In the genomic region with DNA sequence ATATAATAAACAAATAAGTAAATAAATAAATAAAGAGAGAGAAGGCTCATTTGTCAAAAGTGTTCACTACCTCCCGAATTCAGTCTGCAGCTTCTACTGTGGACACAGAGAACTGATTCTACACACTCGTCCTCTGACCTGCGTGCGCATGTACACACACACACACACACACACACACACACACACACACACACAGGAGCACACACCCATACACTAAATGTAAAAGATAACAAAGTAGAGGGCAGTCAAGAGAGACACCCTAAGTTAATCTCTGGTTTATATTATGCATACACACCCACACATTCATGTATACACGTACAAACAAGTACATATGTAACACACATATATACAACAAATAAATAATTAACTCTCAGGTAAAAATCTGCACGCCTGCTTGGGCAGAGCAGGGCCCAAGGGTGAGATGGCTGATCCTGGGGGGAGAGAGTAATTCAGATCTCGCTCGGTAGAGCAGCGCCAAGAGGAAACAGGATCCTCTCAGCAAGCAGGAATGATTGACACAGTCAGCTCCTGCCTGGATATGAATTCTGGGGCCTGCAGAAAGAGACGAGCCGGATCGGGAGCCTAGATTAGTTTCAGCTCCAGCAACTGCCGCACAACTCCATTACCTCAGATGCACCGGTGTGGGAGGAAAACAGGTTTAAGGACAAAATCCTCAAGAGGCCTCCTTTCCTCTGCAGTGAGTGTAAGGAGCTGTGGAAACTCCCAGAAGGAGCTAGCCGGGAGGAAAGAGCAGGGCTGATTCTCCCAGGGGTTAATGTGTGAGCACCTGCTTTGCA, we compare ENCODE assay signal across 8 mouse cellular contexts. TPM values are rescaled to one million over a fixed set of nuclear protein-coding genes. Genes with fewer than 3 reads are reported as not detected.
DNase-seq lines count a peak whose midpoint lies in the region; ATAC-seq and TF ChIP-seq lines count a peak whose summit lies in the region.

No protein-coding gene starts in this region.

- no peak overlapping the region; the same call in 1 of the 2 replicates for H3K4me2 ChIP-seq in embryonic facial prominence, embryonic 14.5 days (ENCODE audit: low read depth, low read length)
- no peak overlapping the region for H3K4me2 ChIP-seq in intestine, postnatal 0 days (replicated peaks; ENCODE audit: low read depth)
- no peak overlapping the region for H3K4me2 ChIP-seq in neural tube, embryonic 15.5 days

- no peaks in the 10 kb centered on the region for H3K36me3 ChIP-seq in embryonic facial prominence, embryonic 14.5 days (ENCODE audit: control insufficient read depth, insufficient read depth, low read length)
- no peaks in the 10 kb centered on the region for H3K36me3 ChIP-seq in intestine, postnatal 0 days (ENCODE audit: control insufficient read depth, insufficient read depth)
- no peaks in the 10 kb centered on the region for H3K36me3 ChIP-seq in neural tube, embryonic 15.5 days

- H3K9ac ChIP-seq in embryonic facial prominence, embryonic 14.5 days (ENCODE audit: low read depth, low read length): no peak overlapping the region
- peak overlapping the region; percentile 18; the same call in 1 of the 2 replicates for H3K9ac ChIP-seq in intestine, postnatal 0 days (ENCODE audit: low read depth, low read length)
- peak overlapping the region; percentile 10; the same call in 1 of the 2 replicates for H3K9ac ChIP-seq in neural tube, embryonic 15.5 days (replicated peaks)

- 38% methylated on average over 15 of the region's 15 CpGs for WGBS in embryonic facial prominence, embryonic 14.5 days
- 51% methylated on average over 15 of the region's 15 CpGs for WGBS in intestine, postnatal 0 days
- 76% methylated on average over 15 of the region's 15 CpGs for WGBS in neural tube, embryonic 15.5 days

- no peak for DNase-seq in left cerebral cortex, adult 2 months (ENCODE audit: extremely low spot score in 1 of 2, low spot score in 2 of 2)
- no peak for DNase-seq in left cerebral cortex, postnatal 36 days (ENCODE audit: low spot score in 2 of 2)
- peak; percentile 84 for DNase-seq in embryonic facial prominence, embryonic 14.5 days (ENCODE audit: low spot score)
- DNase-seq in layer of hippocampus, adult 9-10 months (ENCODE audit: low spot score): no peak
- no peak for DNase-seq in spleen, postnatal 14 days (ENCODE audit: low spot score in 2 of 2)
- DNase-seq in cerebellum, postnatal 36 days: no peak

- no peak for TF ChIP-seq CTCF in left cerebral cortex, adult 2 months (IDR thresholded peaks at IDR 0.05)
- no peak for TF ChIP-seq CTCF in intestine, postnatal 0 days (IDR thresholded peaks at IDR 0.05; ENCODE audit: low read depth)

- ATAC-seq in embryonic facial prominence, embryonic 14.5 days (ENCODE audit: low read depth): peak; percentile 66
- no peak for ATAC-seq in intestine, postnatal 0 days
- no peak for ATAC-seq in neural tube, embryonic 15.5 days (ENCODE audit: low FRiP score)

- no peaks in the 10 kb centered on the region for H3K27me3 ChIP-seq in embryonic facial prominence, embryonic 14.5 days (replicated peaks; ENCODE audit: control insufficient read depth, insufficient read depth, low read length)
- H3K27me3 ChIP-seq in intestine, postnatal 0 days (replicated peaks; ENCODE audit: control insufficient read depth, insufficient read depth, low read length): no peaks in the 10 kb centered on the region
- H3K27me3 ChIP-seq in neural tube, embryonic 15.5 days (replicated peaks): no peaks in the 10 kb centered on the region

- H3K9me3 ChIP-seq in embryonic facial prominence, embryonic 14.5 days (ENCODE audit: control insufficient read depth, low read length): no peaks in the 10 kb centered on the region
- H3K9me3 ChIP-seq in intestine, postnatal 0 days (ENCODE audit: control insufficient read depth): no peaks in the 10 kb centered on the region
- H3K9me3 ChIP-seq in neural tube, embryonic 15.5 days (replicated peaks): no peaks in the 10 kb centered on the region

- H3K4me3 ChIP-seq in left cerebral cortex, adult 2 months: no peak overlapping the region
- H3K4me3 ChIP-seq in embryonic facial prominence, embryonic 14.5 days (ENCODE audit: low read depth, low read length): no peak overlapping the region
- H3K4me3 ChIP-seq in intestine, postnatal 0 days (ENCODE audit: low read depth, low read length): no peak overlapping the region
- H3K4me3 ChIP-seq in neural tube, embryonic 15.5 days (replicated peaks): no peak overlapping the region

- H3K27ac ChIP-seq in left cerebral cortex, adult 2 months: peak overlapping the region; percentile 71
- peak overlapping the region; percentile 83 for H3K27ac ChIP-seq in embryonic facial prominence, embryonic 14.5 days (replicated peaks; ENCODE audit: low read depth, low read length)
- peak overlapping the region; percentile 55 for H3K27ac ChIP-seq in intestine, postnatal 0 days (ENCODE audit: low read depth, low read length)
- H3K27ac ChIP-seq in neural tube, embryonic 15.5 days (replicated peaks): peak overlapping the region; percentile 54; the same call in 1 of the 2 replicates

- peaks cover 10% of the 10 kb centered on the region for H3K4me1 ChIP-seq in embryonic facial prominence, embryonic 14.5 days (ENCODE audit: control insufficient read depth, insufficient read depth, low read length)
- peaks cover 8% of the 10 kb centered on the region for H3K4me1 ChIP-seq in intestine, postnatal 0 days (replicated peaks; ENCODE audit: control insufficient read depth, insufficient read depth, low read length)
- H3K4me1 ChIP-seq in neural tube, embryonic 15.5 days: peaks cover 20% of the 10 kb centered on the region

- intact Hi-C loops in left cerebral cortex, adult 2 months (cut with DNase I): no loop called here
- intact Hi-C loops in left cerebral cortex, postnatal 36 days (cut with DNase I): no loop called here

RNA-seq across cellular contexts. Expression of a gene that starts 17.4 kb away (rescaled TPM):
- total RNA-seq in left cerebral cortex, adult 2 months (2021): 10 to 100 TPM; 46.1 to 47.3 TPM
- total RNA-seq in left cerebral cortex, postnatal 36 days (2021): 10 to 100 TPM; 45.8 to 51.0 TPM
- polyA plus RNA-seq in embryonic facial prominence, embryonic 14.5 days (2014; fragmentation: Nextera tagmentation; extraction: Ambion mirVana): 30.4 and 31.7 TPM in 2 replicates
- polyA plus RNA-seq in intestine, postnatal 0 days (2015; fragmentation: Nextera tagmentation; extraction: Ambion mirVana): 16.7 and 17.8 TPM in 2 replicates
- polyA plus RNA-seq in neural tube, embryonic 15.5 days (2015; fragmentation: Nextera tagmentation; extraction: Ambion mirVana): 48.8 and 50.4 TPM in 2 replicates

RNA-seq across cellular contexts. Expression of a gene that starts 46.2 kb away (rescaled TPM):
- 10 to 100 TPM; 55.0 to 57.3 TPM for total RNA-seq in left cerebral cortex, adult 2 months (2021)
- 10 to 100 TPM; 55.9 to 57.5 TPM for total RNA-seq in left cerebral cortex, postnatal 36 days (2021)
- 2.1 and 2.3 TPM in 2 replicates for polyA plus RNA-seq in embryonic facial prominence, embryonic 14.5 days (2014; fragmentation: Nextera tagmentation; extraction: Ambion mirVana)
- 4.0 and 4.6 TPM in 2 replicates for polyA plus RNA-seq in intestine, postnatal 0 days (2015; fragmentation: Nextera tagmentation; extraction: Ambion mirVana)
- 22.1 and 23.2 TPM in 2 replicates for polyA plus RNA-seq in neural tube, embryonic 15.5 days (2015; fragmentation: Nextera tagmentation; extraction: Ambion mirVana)
